Mouse (Mus musculus): ENCODE measurements at regions not wholly inside any gene's neighbourhood (a gene's known extent, or its start where the extent isn't known, plus 50 kb on each side); places are given as distances from the start of the nearest gene placed in this dataset.
A peak's percentile ranks its signal among the peaks of the same experiment; 100 is the strongest.

- no peak for DNase-seq (ENCODE audit: extremely low spot score, low spot score)
Measured at GRCm38 (mm10) chr15:62139192-62139591, 1216.4 kb upstream of the A1bg start.

DNA sequence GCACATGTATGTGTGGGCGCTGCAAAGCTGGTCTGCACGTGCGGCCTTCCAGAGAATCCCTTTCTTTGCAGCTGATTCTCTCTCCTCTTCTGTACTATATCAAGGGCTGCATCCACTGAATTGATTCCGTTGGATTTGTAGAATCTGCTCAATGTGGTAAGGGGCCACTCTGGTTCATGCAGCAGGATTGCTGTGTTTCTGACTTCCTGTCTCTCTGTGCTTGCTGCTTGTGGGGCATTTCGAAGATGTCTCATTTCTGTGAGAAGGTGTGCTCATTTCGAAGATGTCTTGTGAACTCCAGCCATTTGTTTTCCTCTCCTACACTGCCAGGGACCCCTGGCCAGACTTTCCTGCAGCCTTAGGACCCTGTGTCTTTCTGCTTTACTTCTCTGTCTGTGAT, 1215.9 kb upstream of the A1bg start:
- no peak for DNase-seq (ENCODE audit: extremely low spot score, low spot score)

DNA sequence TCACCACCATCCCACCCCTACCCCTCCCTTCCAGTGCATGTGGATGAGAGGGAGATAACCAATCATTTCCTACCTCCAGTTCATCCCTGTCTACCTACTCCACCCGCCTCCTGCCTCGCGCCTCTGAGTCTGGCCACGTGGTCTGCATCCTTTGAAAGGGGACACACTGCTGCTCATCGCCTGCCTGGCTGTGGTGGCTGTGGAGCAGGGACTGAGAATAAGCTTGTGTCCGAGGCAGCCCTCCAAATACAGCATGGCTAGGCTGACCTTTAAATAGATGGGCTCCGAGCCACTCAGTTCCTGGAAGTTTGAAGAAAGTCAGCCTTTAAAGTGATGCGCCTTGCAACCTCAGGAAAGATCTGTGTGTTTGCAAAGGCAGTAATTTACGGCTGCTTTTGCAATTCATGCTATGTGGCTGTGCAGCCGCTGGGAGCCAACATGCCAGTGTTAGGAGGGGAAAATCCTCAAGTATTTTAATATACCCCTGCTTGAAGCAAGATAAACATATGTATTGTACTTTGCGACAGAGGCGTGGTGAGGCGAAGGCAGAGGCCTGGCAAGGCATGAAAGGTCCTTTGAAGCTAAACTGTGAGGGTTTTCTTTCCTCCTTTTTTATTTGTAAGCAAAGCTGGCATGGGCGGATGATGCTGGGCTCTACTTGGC, 1214.3 kb upstream of the A1bg start:
- no peak for DNase-seq (ENCODE audit: extremely low spot score, low spot score)

DNA sequence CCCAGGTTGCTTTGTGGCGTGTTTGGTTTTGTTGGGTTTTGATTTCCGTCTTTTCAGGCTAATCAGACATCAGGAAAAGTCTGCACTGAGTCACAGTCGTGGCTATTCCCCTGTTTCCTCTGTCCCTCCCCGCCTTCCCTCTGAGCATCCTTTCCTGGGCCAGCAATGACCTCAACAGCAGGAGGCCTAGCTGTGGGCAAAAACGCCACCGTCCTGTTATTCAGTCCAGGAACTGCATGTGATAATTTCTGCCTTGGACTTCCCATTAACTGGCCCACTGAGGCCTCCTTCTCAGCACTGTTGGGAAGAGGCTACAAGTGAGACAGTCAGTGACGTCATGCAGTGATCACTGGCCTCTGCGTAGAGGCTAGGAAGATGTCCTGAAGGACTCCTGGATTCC, 1212.0 kb upstream of the A1bg start:
- no peak for DNase-seq (ENCODE audit: extremely low spot score, low spot score)

GRCm38 (mm10) chr15:62134308-62134707, 1211.5 kb upstream of the A1bg start:
- no peak for DNase-seq (ENCODE audit: extremely low spot score, low spot score)

DNA sequence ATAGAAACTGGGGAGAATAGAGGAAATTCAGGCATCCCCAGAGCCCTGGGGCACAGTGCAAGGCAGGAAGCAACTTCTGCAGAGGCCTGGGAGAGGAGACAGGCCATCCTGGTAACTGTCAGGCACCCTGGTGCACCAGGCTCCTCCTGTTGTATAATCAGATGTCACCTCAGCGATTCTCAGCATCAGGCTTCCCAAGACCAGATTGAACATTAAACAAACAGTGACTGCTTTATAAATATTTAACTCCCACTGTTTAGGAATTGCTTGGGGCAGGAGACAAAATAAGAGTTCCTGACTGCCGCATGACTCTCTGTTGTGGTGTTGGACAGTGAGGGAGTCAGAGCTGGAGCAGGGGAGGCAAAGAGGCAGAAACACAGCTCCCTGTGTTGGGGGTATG, 1210.1 kb upstream of the A1bg start:
- no peak for DNase-seq (ENCODE audit: extremely low spot score, low spot score)

- no peak for DNase-seq (ENCODE audit: extremely low spot score, low spot score)
Measured at GRCm38 (mm10) chr15:62131686-62132085, 1208.9 kb upstream of the A1bg start.

DNA sequence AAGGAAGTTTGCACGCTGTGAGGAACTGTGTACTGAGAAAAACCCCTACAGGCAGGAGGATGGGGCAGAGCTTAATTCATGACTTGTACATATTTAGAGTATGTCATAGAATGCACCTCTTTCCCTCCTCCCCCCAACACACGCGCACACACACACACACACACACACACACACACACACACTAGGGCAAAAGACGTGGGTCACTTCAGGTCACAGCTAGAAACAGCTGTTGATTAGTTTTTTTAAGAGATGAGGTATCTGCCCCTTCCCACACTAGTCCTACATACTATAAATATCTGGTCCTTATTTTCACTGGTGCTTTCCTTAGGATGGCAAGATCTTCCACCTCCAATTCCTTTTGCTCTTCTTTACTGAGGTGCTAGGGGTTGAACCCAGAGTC, 1207.7 kb upstream of the A1bg start:
- DNase-seq (ENCODE audit: extremely low spot score, low spot score) = no peak

GRCm38 (mm10) chr15:62128546-62129212, 1205.9 kb upstream of the A1bg start:
- DNase-seq (ENCODE audit: extremely low spot score, low spot score) = no peak

- DNase-seq (ENCODE audit: extremely low spot score, low spot score) = no peak
Measured at GRCm38 (mm10) chr15:62127602-62128158, 1204.9 kb upstream of the A1bg start.

DNA sequence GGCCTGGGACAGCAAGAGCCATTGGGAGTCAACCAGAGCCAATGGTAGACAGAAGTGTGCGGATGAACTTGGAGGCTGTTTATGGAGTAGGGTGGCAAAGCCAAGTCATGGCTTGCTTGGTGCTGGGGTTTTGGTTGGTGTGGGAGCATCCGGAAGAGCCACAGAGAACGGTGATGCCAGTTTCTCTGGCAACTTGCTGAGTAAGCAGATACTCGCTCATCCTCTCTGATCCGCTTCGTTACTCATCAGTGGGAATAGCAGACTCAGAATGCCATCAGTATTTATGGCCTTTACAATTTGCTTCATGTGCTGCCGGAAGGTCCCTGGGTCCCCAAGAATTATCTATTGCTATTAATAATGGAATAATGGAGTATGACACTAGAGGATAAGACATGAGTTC, 1202.9 kb upstream of the A1bg start:
- DNase-seq (ENCODE audit: extremely low spot score, low spot score) = no peak

- DNase-seq (ENCODE audit: extremely low spot score, low spot score) = no peak
Measured at GRCm38 (mm10) chr15:62123756-62124155, 1200.9 kb upstream of the A1bg start.

DNA sequence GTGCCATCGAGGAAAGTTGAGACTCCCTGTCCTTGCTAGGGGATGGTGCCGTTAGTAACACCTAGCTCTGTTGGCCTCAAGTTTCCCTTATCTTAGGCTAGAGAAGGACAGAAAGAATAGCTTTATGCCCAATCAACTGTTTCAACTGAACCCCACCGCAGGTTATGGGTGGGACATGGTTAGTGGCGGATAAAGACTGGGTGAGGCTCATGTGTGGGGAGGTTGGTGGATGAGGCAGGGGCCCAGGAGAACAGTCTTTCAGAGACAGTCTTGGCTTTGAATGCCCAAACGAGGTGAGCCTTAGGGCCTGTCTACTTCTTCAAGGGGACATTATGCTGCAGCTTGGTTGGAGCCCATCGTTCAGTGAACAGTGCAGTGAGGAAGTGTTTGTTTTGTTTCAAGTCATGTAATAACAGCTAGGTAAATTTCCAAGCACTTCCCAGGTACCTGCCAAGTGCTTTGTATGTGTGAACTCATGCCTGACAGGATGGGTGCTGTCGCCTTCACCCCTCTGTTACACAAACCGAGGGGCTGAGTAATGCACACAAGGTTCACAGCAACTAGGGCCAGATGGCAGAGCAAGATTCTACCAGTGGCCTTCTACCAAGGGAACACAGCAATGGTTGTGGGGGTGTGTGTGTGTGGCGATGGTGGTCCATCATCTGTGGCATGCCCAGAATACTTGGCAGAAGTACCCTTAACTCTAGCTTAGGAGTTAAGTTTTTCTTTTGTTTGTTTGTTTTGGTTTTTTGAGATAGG, 1199.6 kb upstream of the A1bg start:
- DNase-seq (ENCODE audit: extremely low spot score, low spot score) = no peak

DNA sequence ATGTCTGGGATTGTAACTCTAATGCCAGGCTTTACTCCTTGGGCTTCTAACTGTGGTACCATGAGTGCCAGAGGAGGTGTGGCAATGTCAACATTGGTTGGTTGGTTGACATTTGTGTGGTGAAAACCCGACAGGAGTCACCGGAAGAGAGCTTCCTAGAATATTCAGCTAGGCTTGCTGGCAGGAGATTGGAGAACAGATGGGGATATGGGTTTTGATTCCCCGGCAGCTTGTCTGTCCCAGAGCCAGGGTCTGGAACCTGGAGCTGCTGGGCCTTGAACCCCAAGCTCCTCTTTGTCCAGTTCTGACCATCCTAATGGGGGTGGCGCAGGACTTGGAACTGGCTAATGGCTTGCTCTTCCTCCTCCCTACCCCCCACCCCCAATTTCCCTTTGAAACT, 1198.9 kb upstream of the A1bg start:
- DNase-seq (ENCODE audit: extremely low spot score, low spot score) = no peak

- no peak for DNase-seq (ENCODE audit: extremely low spot score, low spot score)
Measured at GRCm38 (mm10) chr15:62120735-62121134, 1197.9 kb upstream of the A1bg start.

DNA sequence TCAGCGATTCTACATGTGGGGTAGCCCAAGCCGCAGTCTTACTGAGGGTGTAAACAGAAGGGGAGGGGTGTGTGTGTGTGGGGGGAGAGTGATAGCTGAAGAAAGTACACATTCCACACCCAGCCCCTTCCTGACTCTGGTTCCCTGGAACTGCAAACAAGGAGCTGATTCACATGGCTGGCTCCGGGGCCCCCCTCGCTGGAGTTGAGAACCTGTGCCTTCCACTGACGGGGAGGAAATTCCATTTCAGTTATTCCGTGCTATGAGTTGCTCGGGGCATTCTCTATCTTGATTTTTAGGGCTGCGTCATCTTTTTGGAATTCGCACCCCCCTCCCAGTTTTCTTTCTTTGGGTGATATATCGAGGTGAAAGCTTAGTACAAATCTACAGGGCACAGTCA, 1196.2 kb upstream of the A1bg start:
- no peak for DNase-seq (ENCODE audit: extremely low spot score, low spot score)

GRCm38 (mm10) chr15:62116184-62116583, 1193.4 kb upstream of the A1bg start:
- DNase-seq (ENCODE audit: extremely low spot score, low spot score) = no peak

DNA sequence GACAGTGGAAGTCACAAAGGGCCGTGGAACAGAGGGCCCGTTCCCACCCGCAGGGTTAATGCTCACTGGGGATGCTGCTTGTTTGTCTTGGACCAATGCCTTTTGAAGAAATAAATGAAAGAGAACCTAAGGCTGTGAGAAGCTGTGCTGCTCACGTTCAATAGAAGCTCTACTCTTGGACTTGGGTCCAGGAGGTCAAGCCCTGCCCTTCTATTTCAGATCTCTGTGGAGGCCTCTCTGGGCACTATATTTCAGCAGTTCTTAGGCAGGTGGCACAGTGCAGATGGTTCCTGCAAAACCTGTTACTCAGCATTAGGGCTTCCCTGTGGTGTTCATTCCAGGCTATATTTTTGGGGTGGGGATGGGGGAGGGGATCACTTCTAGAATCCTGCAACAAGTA, 1192.0 kb upstream of the A1bg start:
- no peak for DNase-seq (ENCODE audit: extremely low spot score, low spot score)

GRCm38 (mm10) chr15:62112151-62112550, 1189.3 kb upstream of the A1bg start:
- DNase-seq (ENCODE audit: extremely low spot score, low spot score) = no peak

GRCm38 (mm10) chr15:62107976-62108375, 1185.2 kb upstream of the A1bg start:
- no peak for DNase-seq (ENCODE audit: extremely low spot score, low spot score)

- peak; percentile 47 for DNase-seq (ENCODE audit: extremely low spot score, low spot score)
Measured at GRCm38 (mm10) chr15:62106518-62106975, 1183.7 kb upstream of the A1bg start.

GRCm38 (mm10) chr15:62105483-62105882, 1182.7 kb upstream of the A1bg start:
- no peak for DNase-seq (ENCODE audit: extremely low spot score, low spot score)

All from neural tube, embryonic 10.5 days (tissue).